In genomic region chr8:104268937-104269440, GRCm38 (mm10) we compare ENCODE assay signal across 31 mouse cellular contexts. TPM values are rescaled to one million over a fixed set of nuclear protein-coding genes. Genes with fewer than 3 reads are reported as not detected.
"Had no signal": no experiment of that assay in that cellular context is flagged by ENCODE, and none has a peak within 500 bp of the region (broad histone marks: within the 10 kb centered on the region; RNA-seq: fewer than 3 reads in every experiment).

No protein-coding gene starts in this region.

- H3K9ac ChIP-seq: kidney, embryonic 15.5 days; liver, embryonic 13.5 days; midbrain, embryonic 12.5 days; midbrain, embryonic 15.5 days; neural tube, embryonic 13.5 days had no signal

- DNase-seq: kidney, adult 11 months; kidney, adult 8-10 months; kidney, postnatal 10 days; kidney, postnatal 36 days; liver, embryonic 13.5 days; lung, adult 2 months; lung, postnatal 14 days; lung, postnatal 4 days; right cerebral cortex, adult 18-20 months; right cerebral cortex, postnatal 14 days; right cerebral cortex, postnatal 4 days; thymus, adult 18-20 months; thymus, postnatal 36 days had no signal

- ATAC-seq: midbrain, embryonic 15.5 days had no signal

- H3K36me3 ChIP-seq: midbrain, embryonic 15.5 days had no signal

- H3K4me3 ChIP-seq: kidney, embryonic 15.5 days; liver, embryonic 13.5 days; midbrain, embryonic 12.5 days; midbrain, embryonic 15.5 days; myocyte; neural tube, embryonic 13.5 days had no signal

- H3K4me2 ChIP-seq: kidney, embryonic 15.5 days; liver, embryonic 13.5 days; midbrain, embryonic 12.5 days; midbrain, embryonic 15.5 days; neural tube, embryonic 13.5 days had no signal

- H3K27me3 ChIP-seq: kidney, embryonic 15.5 days; liver, embryonic 13.5 days; midbrain, embryonic 12.5 days; midbrain, embryonic 15.5 days; neural tube, embryonic 13.5 days had no signal

- H3K27ac ChIP-seq: kidney, embryonic 15.5 days; liver, embryonic 13.5 days; midbrain, embryonic 12.5 days; midbrain, embryonic 15.5 days; neural tube, embryonic 13.5 days had no signal

- H3K9me3 ChIP-seq: kidney, embryonic 15.5 days; liver, embryonic 13.5 days; midbrain, embryonic 12.5 days; midbrain, embryonic 15.5 days; neural tube, embryonic 13.5 days had no signal

- H3K4me1 ChIP-seq: kidney, embryonic 15.5 days; midbrain, embryonic 12.5 days; midbrain, embryonic 15.5 days; neural tube, embryonic 13.5 days had no signal

RNA-seq across cellular contexts. Expression of gene Cmtm2a, which starts 24.0 kb away (rescaled TPM):
- total RNA-seq: layer of hippocampus, postnatal 14 days; left cerebral cortex, postnatal 25 days; liver, adult 2 months; megakaryocyte progenitor cell, adult 5-6 weeks; megakaryocyte-erythroid progenitor cell, adult 5-6 weeks; monocyte, adult 5-6 weeks; neutrophil, adult 5-6 weeks had no signal
- polyA plus RNA-seq: kidney, embryonic 15.5 days; limb, embryonic 11.5 days; limb, embryonic 14.5 days; liver, adult 2 months; liver, embryonic 13.5 days; liver, embryonic 16.5 days; lung, adult 2 months; lung, embryonic 16.5 days; midbrain, embryonic 12.5 days; midbrain, embryonic 15.5 days; myocyte; neural tube, embryonic 13.5 days; stomach, embryonic 14.5 days; urinary bladder, adult 2 months had no signal

RNA-seq across cellular contexts. Expression of gene Gm45711, which starts 40.9 kb away (rescaled TPM):
- total RNA-seq: layer of hippocampus, postnatal 14 days; left cerebral cortex, postnatal 25 days; liver, adult 2 months; megakaryocyte progenitor cell, adult 5-6 weeks; megakaryocyte-erythroid progenitor cell, adult 5-6 weeks; monocyte, adult 5-6 weeks; neutrophil, adult 5-6 weeks had no signal
- polyA plus RNA-seq: kidney, embryonic 15.5 days; limb, embryonic 11.5 days; limb, embryonic 14.5 days; liver, adult 2 months; liver, embryonic 13.5 days; liver, embryonic 16.5 days; lung, adult 2 months; lung, embryonic 16.5 days; midbrain, embryonic 12.5 days; midbrain, embryonic 15.5 days; myocyte; neural tube, embryonic 13.5 days; stomach, embryonic 14.5 days; urinary bladder, adult 2 months had no signal

RNA-seq across cellular contexts. Expression of gene Cmtm1, which starts 41.0 kb away (rescaled TPM):
- total RNA-seq: layer of hippocampus, postnatal 14 days; left cerebral cortex, postnatal 25 days; liver, adult 2 months; megakaryocyte progenitor cell, adult 5-6 weeks; megakaryocyte-erythroid progenitor cell, adult 5-6 weeks; monocyte, adult 5-6 weeks; neutrophil, adult 5-6 weeks had no signal
- polyA plus RNA-seq: kidney, embryonic 15.5 days; limb, embryonic 11.5 days; limb, embryonic 14.5 days; liver, adult 2 months; liver, embryonic 13.5 days; liver, embryonic 16.5 days; lung, adult 2 months; lung, embryonic 16.5 days; midbrain, embryonic 12.5 days; midbrain, embryonic 15.5 days; myocyte; neural tube, embryonic 13.5 days; stomach, embryonic 14.5 days; urinary bladder, adult 2 months had no signal
